Mouse (Mus musculus) heart, embryonic 11.5 days (tissue): Measurements from ENCODE around the gene Cutal. TPM values are rescaled to one million over a fixed set of nuclear protein-coding genes. Genes with fewer than 3 reads are reported as not detected.

ENCODE experiments used
- ATAC-seq: fragments of 200-750 bp; cut with Nextera tagmentation; replicated peaks from 2 replicates; pipeline ENCODE4 v1.8.0; 2017; ENCODE audit warnings: moderate library complexity; ENCODE audit not compliant: insufficient number of reproducible peaks, low FRiP score, low TSS enrichment
- H3K27ac ChIP-seq: fragments of 300-500 bp; sonication (generic); 2 replicates; pipeline ENCODE4 v1.5.1; 2014; ENCODE audit warnings: mild to moderate bottlenecking, low read depth, low read length
- H3K27me3 ChIP-seq: fragments of 300-500 bp; sonication (generic); 2 replicates; pipeline ENCODE4 v1.6.1; 2014; ENCODE audit warnings: mild to moderate bottlenecking, low read length, mixed read lengths; ENCODE audit not compliant: control insufficient read depth, insufficient read depth
- H3K36me3 ChIP-seq: fragments of 300-500 bp; sonication (generic); 2 replicates; pipeline ENCODE4 v1.6.1; 2014; ENCODE audit warnings: mild to moderate bottlenecking, low read length, moderate library complexity, mixed read lengths; ENCODE audit not compliant: control insufficient read depth, insufficient read depth
- H3K4me1 ChIP-seq: fragments of 300-500 bp; sonication (generic); 2 replicates; pipeline ENCODE4 v1.6.1; 2014; ENCODE audit warnings: low read length; ENCODE audit not compliant: control insufficient read depth, insufficient read depth
- H3K4me2 ChIP-seq: fragments of 300-500 bp; sonication (generic); 2 replicates; pipeline ENCODE4 v1.6.1; 2014; ENCODE audit warnings: mild to moderate bottlenecking, moderate library complexity
- H3K4me3 ChIP-seq: fragments of 300-500 bp; sonication (generic); 2 replicates; pipeline ENCODE4 v1.5.1; 2014; ENCODE audit warnings: low read depth, low read length
- H3K9ac ChIP-seq: fragments of 300-500 bp; sonication (generic); 2 replicates; pipeline ENCODE4 v1.6.1; 2014; ENCODE audit warnings: mild to moderate bottlenecking, low read depth, low read length, moderate library complexity
- H3K9me3 ChIP-seq: fragments of 300-500 bp; sonication (generic); replicated peaks from 2 replicates; pipeline ENCODE4 v1.6.1; 2016; ENCODE audit warnings: low read length; ENCODE audit not compliant: control insufficient read depth
- WGBS: fragments of 180-500 bp; shearing (Covaris S2); extraction: QIAGEN DNeasy Blood & Tissue Kit; methylation state at CpG from one replicate; pipeline ENCODE4 v1.1.7; 2014; ENCODE audit not compliant: insufficient replicate concordance; 5-methylcytosine and 5-hydroxymethylcytosine counted together
- polyA plus RNA-seq: library from polyadenylated mRNA; unstranded; fragments of >200 nt; fragmentation: Nextera tagmentation; extraction: Ambion mirVana; gene quantifications from 2 replicates; pipeline ENCODE4 v1.2.1, GENCODE M21; 2014

The Cutal gene
- polyA plus RNA-seq, 1 experiment from 2014 or later = 0.14 TPM

- Histone ChIP-seq H3K4me1 (0 out of 2 replicates have a peak, but pooled peaks cover 4% of the 10 kb centered on the region), H3K27ac (0 out of 2 replicates have a peak overlapping the region, but pooled peaks have one; percentile 30), H3K27me3 (no peaks in the 10 kb centered on the region), H3K9me3 (no peaks in the 10 kb centered on the region), H3K9ac (no peak overlapping the region), H3K36me3 (no peaks in the 10 kb centered on the region), H3K4me2 (peak overlapping the region; percentile 68), H3K4me3 (peak overlapping the region; percentile 16)
- WGBS = under 1% methylated on average over 34 of the region's 34 CpGs
- peak; percentile 98 for ATAC-seq
These were observed 30.8 kb downstream of the Cutal start for GRCm38 (mm10) chr2:34904849-34905542.

- Histone ChIP-seq H3K27me3 (peaks cover 7% of the 10 kb centered on the region; the same call in 1 of the 2 replicates), H3K4me1 (0 out of 2 replicates have a peak, but pooled peaks cover 4% of the 10 kb centered on the region), H3K27ac (no peak overlapping the region), H3K4me3 (no peak overlapping the region), H3K36me3 (no peaks in the 10 kb centered on the region), H3K9ac (no peak overlapping the region), H3K9me3 (no peaks in the 10 kb centered on the region), H3K4me2 (no peak overlapping the region)
- WGBS = 46% methylated on average over 6 of the region's 6 CpGs
- ATAC-seq = no peak
These were observed 32.2 kb downstream of the Cutal start for GRCm38 (mm10) chr2:34906426-34906825.

- no peak for ATAC-seq
- Histone ChIP-seq H3K27me3 (peaks cover 10% of the 10 kb centered on the region), H3K36me3 (no peaks in the 10 kb centered on the region)
These were observed 32.8 kb downstream of the Cutal start for GRCm38 (mm10) chr2:34906861-34907604.

GRCm38 (mm10) chr2:34909719-34910118, 35.5 kb downstream of the Cutal start:
- no peak for ATAC-seq
- WGBS = 81% methylated on average over 4 of the region's 4 CpGs
- no peak overlapping the region for H3K4me2 ChIP-seq
- H3K9me3 ChIP-seq = no peaks in the 10 kb centered on the region
- peaks cover 19% of the 10 kb centered on the region for H3K27me3 ChIP-seq
- H3K4me3 ChIP-seq = no peak overlapping the region
- H3K4me1 ChIP-seq = peaks cover 6% of the 10 kb centered on the region
- H3K9ac ChIP-seq = no peak overlapping the region
- no peak overlapping the region for H3K27ac ChIP-seq
- no peaks in the 10 kb centered on the region for H3K36me3 ChIP-seq

More at GRCm38 (mm10) chr2:34906861-34907604, 32.8 kb downstream of the Cutal start:
- no peak overlapping the region for H3K27ac ChIP-seq
- H3K9me3 ChIP-seq = no peaks in the 10 kb centered on the region
- 0 out of 2 replicates have a peak, but pooled peaks cover 4% of the 10 kb centered on the region for H3K4me1 ChIP-seq
- no peak overlapping the region for H3K4me3 ChIP-seq
- H3K9ac ChIP-seq = no peak overlapping the region
- 54% methylated on average over 12 of the region's 12 CpGs for WGBS
- no peak overlapping the region for H3K4me2 ChIP-seq

GRCm38 (mm10) chr2:34911871-34912270, 37.7 kb downstream of the Cutal start:
- Histone ChIP-seq H3K9me3 (no peaks in the 10 kb centered on the region), H3K4me1 (peaks cover 8% of the 10 kb centered on the region), H3K4me2 (no peak overlapping the region), H3K9ac (no peak overlapping the region), H3K27ac (no peak overlapping the region), H3K27me3 (peaks cover 19% of the 10 kb centered on the region), H3K4me3 (no peak overlapping the region), H3K36me3 (no peaks in the 10 kb centered on the region)
- 73% methylated on average over 5 of the region's 5 CpGs for WGBS
- ATAC-seq = no peak

GRCm38 (mm10) chr2:34912613-34913012, 38.4 kb downstream of the Cutal start:
- Histone ChIP-seq H3K27ac (no peak overlapping the region), H3K4me2 (peak overlapping the region; percentile 97), H3K36me3 (no peaks in the 10 kb centered on the region), H3K27me3 (peaks cover 19% of the 10 kb centered on the region), H3K9ac (no peak overlapping the region), H3K4me3 (peak overlapping the region; percentile 68; the same call in 1 of the 2 replicates), H3K4me1 (peaks cover 8% of the 10 kb centered on the region), H3K9me3 (no peaks in the 10 kb centered on the region)
- WGBS = 36% methylated on average over 7 of the region's 7 CpGs
- ATAC-seq = no peak

GRCm38 (mm10) chr2:34913218-34914068, 39.2 kb downstream of the Cutal start, which contains the start of gene Phf19:
Gene Phf19, minus strand, starts transcription at chr2:34914026.
- no peaks in the 10 kb centered on the region for H3K9me3 ChIP-seq
- H3K4me3 ChIP-seq = peak within 1 kb of the TSS; percentile 68
- WGBS = 1% methylated on average over 61 of the region's 64 CpGs
- peak within 1 kb of the TSS; percentile 97 for H3K4me2 ChIP-seq
- peak within 1 kb of the TSS; percentile 66 for H3K9ac ChIP-seq
- no peaks in the 10 kb centered on the region for H3K36me3 ChIP-seq
- no peak within 1 kb of the TSS for H3K27ac ChIP-seq
- peaks cover 8% of the 10 kb centered on the region for H3K4me1 ChIP-seq
- peak; percentile 7; the same call in 1 of the 2 replicates for ATAC-seq
- H3K27me3 ChIP-seq = peaks cover 19% of the 10 kb centered on the region
